In the genomic region with DNA sequence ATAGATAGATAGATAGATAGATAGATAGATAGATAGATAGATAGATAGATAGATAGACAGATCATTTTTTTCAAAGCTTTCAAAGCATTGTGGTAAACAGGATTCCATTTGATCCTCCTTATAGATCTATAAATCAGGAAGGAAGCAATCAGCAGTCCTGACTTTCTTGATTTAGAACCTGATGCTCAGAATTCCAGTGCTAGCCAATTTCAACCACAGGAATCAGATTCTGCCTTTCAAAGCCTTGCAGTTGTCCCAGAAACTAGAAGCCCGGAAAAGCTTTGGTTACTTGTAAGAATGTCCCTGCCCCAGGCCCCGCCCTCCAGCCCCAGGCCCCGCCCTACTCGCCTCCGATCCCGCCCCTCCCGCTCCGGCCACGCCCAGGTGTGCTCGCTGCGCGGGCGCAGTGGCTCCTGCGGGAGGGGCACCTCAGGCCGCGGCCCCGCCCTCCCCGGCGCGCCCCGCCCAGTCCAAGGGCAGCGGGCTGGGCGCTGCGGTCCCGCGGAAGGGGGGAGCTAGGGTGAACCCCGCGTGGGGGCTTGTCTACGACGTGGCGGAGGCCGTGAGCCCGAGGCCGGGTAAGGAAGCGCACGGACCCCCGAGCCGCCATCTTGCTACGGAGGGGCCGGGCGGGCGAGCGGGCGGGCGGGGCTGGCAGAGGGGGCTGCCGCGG, we compare ENCODE assay signal across 8 mouse cellular contexts. TPM values are rescaled to one million over a fixed set of nuclear protein-coding genes. Genes with fewer than 3 reads are reported as not detected.
DNase-seq lines count a peak whose midpoint lies in the region; ATAC-seq and TF ChIP-seq lines count a peak whose summit lies in the region.

A gene (plus strand): TSS at position 398 of the 673 bp plus-strand sequence.

- TF ChIP-seq EP300 in MEL (IDR thresholded peaks at IDR 0.05; ENCODE audit: low read depth in 1 of 2, low read length in 2 of 2): no peak

- no peak for TF ChIP-seq CTCF in MEL (IDR thresholded peaks at IDR 0.05 in 2 of 3, conservative IDR thresholded peaks at IDR 0.05 in 1 of 3; ENCODE audit: control insufficient read depth in 1 of 3, insufficient read depth in 1 of 3, low read depth in 2 of 3, low read length in 3 of 3, poor library complexity in 1 of 3, severe bottlenecking in 1 of 3)
- TF ChIP-seq CTCF in lung, embryonic 14.5 days (IDR thresholded peaks at IDR 0.05; ENCODE audit: low read depth): no peak

- peak; percentile 50 to 54; a peak in 2 of 4 replicates for TF ChIP-seq POLR2A in MEL (IDR thresholded peaks at IDR 0.05; ENCODE audit: control insufficient read depth in 1 of 2, insufficient read depth in 1 of 2, low read depth in 1 of 2, low read length in 2 of 2, poor library complexity in 1 of 2)

- H3K79me2 ChIP-seq in MEL (ENCODE audit: control insufficient read depth, insufficient read depth, low read length, poor library complexity): peaks cover 5% of the 10 kb centered on the region; the same call in 1 of the 2 replicates

- peak within 1 kb of the TSS; percentile 100 for H3K27ac ChIP-seq in MEL (ENCODE audit: control insufficient read depth, low read depth, low read length)
- H3K27ac ChIP-seq in lung, embryonic 14.5 days (ENCODE audit: low read depth): peak within 1 kb of the TSS; percentile 63

- DNase-seq in MEL (ENCODE audit: low read depth, low spot score): peak; percentile 90
- DNase-seq in cerebellum, adult 8-10 months: peak; percentile 81
- peak; percentile 79 for DNase-seq in forelimb bud, embryonic 11.5 days (ENCODE audit: low read depth, low spot score)
- DNase-seq in heart, postnatal 4 days: peak; percentile 93
- peak; percentile 53 to 74 for DNase-seq in layer of hippocampus, adult 8-10 months (ENCODE audit: low spot score in 2 of 2)
- DNase-seq in lung, embryonic 14.5 days: peak; percentile 93
- DNase-seq in thymus, adult 18-20 months: peak; percentile 77 to 78

- no peaks in the 10 kb centered on the region for H3K27me3 ChIP-seq in MEL (ENCODE audit: control insufficient read depth in 1 of 2, insufficient read depth in 2 of 2, low read length in 2 of 2)
- H3K27me3 ChIP-seq in lung, embryonic 14.5 days (ENCODE audit: insufficient read depth, low read length): no peaks in the 10 kb centered on the region

- 1% methylated on average over 47 of the region's 47 CpGs for WGBS in lung, embryonic 14.5 days

- H3K9ac ChIP-seq in MEL (ENCODE audit: control insufficient read depth, low read depth, low read length, poor library complexity, severe bottlenecking): peak within 1 kb of the TSS; percentile 88
- H3K9ac ChIP-seq in lung, embryonic 14.5 days: peak within 1 kb of the TSS; percentile 79

- ATAC-seq in lung, embryonic 14.5 days (ENCODE audit: insufficient read depth): peak; percentile 91
- peak; percentile 82 for ATAC-seq in neutrophil, adult 5-6 weeks (ENCODE audit: extremely low read depth, insufficient number of reproducible peaks, low FRiP score, poor library complexity, severe bottlenecking)

- peak within 1 kb of the TSS; percentile 84 to 88 for H3K4me3 ChIP-seq in MEL (ENCODE audit: control insufficient read depth in 1 of 2, insufficient read depth in 1 of 2, low read depth in 2 of 2, low read length in 2 of 2)
- H3K4me3 ChIP-seq in lung, embryonic 14.5 days (ENCODE audit: low read depth, low read length): peak within 1 kb of the TSS; percentile 72

- TF ChIP-seq RAD21 in MEL (IDR thresholded peaks at IDR 0.05; ENCODE audit: low read depth, low read length): no peak

- peak within 1 kb of the TSS; percentile 63 for H3K4me2 ChIP-seq in lung, embryonic 14.5 days

- no peaks in the 10 kb centered on the region for H3K9me3 ChIP-seq in MEL (replicated peaks; ENCODE audit: insufficient read depth, low read length)
- H3K9me3 ChIP-seq in lung, embryonic 14.5 days (ENCODE audit: low read depth, low read length): no peaks in the 10 kb centered on the region

- peaks cover 0 to 44% of the 10 kb centered on the region in 2 experiments; a peak in 2 of 4 replicates for H3K36me3 ChIP-seq in MEL (ENCODE audit: control insufficient read depth in 1 of 2, insufficient read depth in 2 of 2, low read length in 2 of 2)
- peaks cover 7% of the 10 kb centered on the region; the same call in 1 of the 2 replicates for H3K36me3 ChIP-seq in lung, embryonic 14.5 days (ENCODE audit: insufficient read depth)

- H3K4me1 ChIP-seq in MEL (ENCODE audit: control insufficient read depth in 1 of 2, insufficient read depth in 2 of 2, low read length in 2 of 2): peaks cover 19 to 36% of the 10 kb centered on the region in 2 experiments
- peaks cover 5% of the 10 kb centered on the region for H3K4me1 ChIP-seq in lung, embryonic 14.5 days (ENCODE audit: insufficient read depth)

TF ChIP-seq in MEL, 35 proteins besides CTCF, POLR2A, EP300 and RAD21:
- no peak for TF ChIP-seq CHD1 (IDR thresholded peaks at IDR 0.05; ENCODE audit: low read depth, low read length)
- TF ChIP-seq E2F4 (IDR thresholded peaks at IDR 0.05; ENCODE audit: borderline replicate concordance, low read depth, low read length): no peak
- TF ChIP-seq UBTF (IDR thresholded peaks at IDR 0.05; ENCODE audit: borderline replicate concordance, insufficient read depth, low read depth, low read length): no peak
- no peak for TF ChIP-seq SMC3 (IDR thresholded peaks at IDR 0.05; ENCODE audit: low read depth, low read length)
- peak; percentile 90 for TF ChIP-seq RCOR1 (IDR thresholded peaks at IDR 0.05; ENCODE audit: low read depth, low read length)
- TF ChIP-seq TAL1 (IDR thresholded peaks at IDR 0.05; ENCODE audit: low read length): no peak
- TF ChIP-seq POLR2AphosphoS2 (IDR thresholded peaks at IDR 0.05; ENCODE audit: low read length): no peak
- no peak for TF ChIP-seq TBP (IDR thresholded peaks at IDR 0.05; ENCODE audit: low read depth, low read length)
- no peak for TF ChIP-seq GABPA (IDR thresholded peaks at IDR 0.05; ENCODE audit: low read depth, low read length)
- no peak for TF ChIP-seq MAX (IDR thresholded peaks at IDR 0.05; ENCODE audit: low read length)
- no peak for TF ChIP-seq TCF12 (IDR thresholded peaks at IDR 0.05; ENCODE audit: low read depth, low read length)
- no peak for TF ChIP-seq KAT2A (conservative IDR thresholded peaks at IDR 0.05; ENCODE audit: low read depth, low read length)
- no peak for TF ChIP-seq ELF1 (IDR thresholded peaks at IDR 0.05; ENCODE audit: low read depth, low read length)
- no peak for TF ChIP-seq POLR2AphosphoS5 (IDR thresholded peaks at IDR 0.05; ENCODE audit: borderline replicate concordance, low read depth, low read length)
- 0 out of 2 replicates have a peak, but pooled peaks have one; percentile 2 for TF ChIP-seq HCFC1 (IDR thresholded peaks at IDR 0.05; ENCODE audit: low read depth, low read length)
- no peak for TF ChIP-seq BHLHE40 (IDR thresholded peaks at IDR 0.05; ENCODE audit: borderline replicate concordance, low read depth, low read length)
- no peak for TF ChIP-seq USF1 (IDR thresholded peaks at IDR 0.05; ENCODE audit: low read depth, low read length)
- TF ChIP-seq MAFK (IDR thresholded peaks at IDR 0.05; ENCODE audit: borderline replicate concordance, low read depth, low read length): no peak
- no peak for TF ChIP-seq MYB (IDR thresholded peaks at IDR 0.05; ENCODE audit: low read depth, low read length)
- peak; percentile 55; the same call in 1 of the 2 replicates for TF ChIP-seq GATA1 (IDR thresholded peaks at IDR 0.05; ENCODE audit: low read depth, low read length)
- peak; percentile 87 for TF ChIP-seq NRF1 (IDR thresholded peaks at IDR 0.05; ENCODE audit: insufficient read depth, low read depth, low read length, poor library complexity, severe bottlenecking)
- no peak for TF ChIP-seq JUND (IDR thresholded peaks at IDR 0.05; ENCODE audit: low read depth, low read length)
- no peak; the same call in 1 of the 2 replicates for TF ChIP-seq MXI1 (IDR thresholded peaks at IDR 0.05; ENCODE audit: low read depth, low read length)
- TF ChIP-seq CHD2 (IDR thresholded peaks at IDR 0.05; ENCODE audit: low read length): no peak
- TF ChIP-seq SIN3A (IDR thresholded peaks at IDR 0.05; ENCODE audit: low read length): peak; percentile 44; the same call in 1 of the 2 replicates
- TF ChIP-seq ZNF384 (IDR thresholded peaks at IDR 0.05; ENCODE audit: low read depth, low read length): no peak
- peak; percentile 68; the same call in 1 of the 2 replicates for TF ChIP-seq ZMIZ1 (IDR thresholded peaks at IDR 0.05; ENCODE audit: low read depth, low read length)
- no peak for TF ChIP-seq USF2 (IDR thresholded peaks at IDR 0.05; ENCODE audit: borderline replicate concordance in 1 of 2, insufficient read depth in 1 of 2, low read depth in 1 of 2, low read length in 2 of 2)
- no peak for TF ChIP-seq ETS1 (IDR thresholded peaks at IDR 0.05; ENCODE audit: low read depth, low read length)
- no peak for TF ChIP-seq MEF2A (IDR thresholded peaks at IDR 0.05; ENCODE audit: extremely low read depth, insufficient replicate concordance, low read depth, low read length, poor library complexity, severe bottlenecking)
- peak; percentile 46; the same call in 1 of the 2 replicates for TF ChIP-seq NELFE (IDR thresholded peaks at IDR 0.05; ENCODE audit: low read depth, low read length)
- TF ChIP-seq MYC (IDR thresholded peaks at IDR 0.05; ENCODE audit: low read depth, low read length): no peak
- no peak for TF ChIP-seq ZC3H11A (IDR thresholded peaks at IDR 0.05; ENCODE audit: low read depth, low read length)
- TF ChIP-seq ZKSCAN1 (IDR thresholded peaks at IDR 0.05; ENCODE audit: low read depth, low read length): no peak
- TF ChIP-seq MAZ (IDR thresholded peaks at IDR 0.05; ENCODE audit: low read depth, low read length): peak; percentile 88; the same call in 1 of the 2 replicates
TF ChIP-seq in MEL: peak in this region for 8.

RNA-seq across cellular contexts. Expression of the gene that starts here (rescaled TPM):
- 63.7 and 64.7 TPM in 2 replicates for total RNA-seq in MEL (2012; rRNA removed)
- polyA plus RNA-seq in MEL (2012; ENCODE audit: insufficient read depth in 1 of 2, insufficient read length in 2 of 2, low read depth in 1 of 2, low replicate concordance in 2 of 2, missing spikeins in 1 of 2): 100 to 1,000 TPM in 1 of 2 experiments, not detected in 1; 131 TPM
- total RNA-seq in heart, postnatal 4 days (2021): 10 to 100 TPM; 42.8 to 43.2 TPM
- 10 to 100 TPM; 15.4 to 21.1 (median 16.3) TPM for total RNA-seq in layer of hippocampus, adult 8-10 months (2022)
- polyA plus RNA-seq in lung, embryonic 14.5 days (2014; fragmentation: Nextera tagmentation; extraction: Ambion mirVana): 134 TPM in 2 replicates
- total RNA-seq in neutrophil, adult 5-6 weeks (2017): 50.2 and 63.6 TPM in 2 replicates

Comparison
In these comparisons a context has a peak if more than half of its experiments do, and no peak if none do; other contexts are left out.
1. Peak in every context shown above with its lines: DNase-seq, ATAC-seq, H3K4me3 ChIP-seq and H3K27ac ChIP-seq.